Mouse (Mus musculus) effector memory CD4-positive, alpha-beta T cell, adult 7 months (primary cell): ENCODE measurements around the gene Rab3c. TPM values are rescaled to one million over a fixed set of nuclear protein-coding genes. Genes with fewer than 3 reads are reported as not detected.

ENCODE experiments used
- polyA plus RNA-seq: library from polyadenylated mRNA; unstranded; fragments of 100-300 nt; shearing (Covaris generic); gene quantifications from one replicate; pipeline ENCODE4 v1.2.1, GENCODE M21; 2017

Gene Rab3c
- polyA plus RNA-seq, result 0.78 TPM

DNA sequence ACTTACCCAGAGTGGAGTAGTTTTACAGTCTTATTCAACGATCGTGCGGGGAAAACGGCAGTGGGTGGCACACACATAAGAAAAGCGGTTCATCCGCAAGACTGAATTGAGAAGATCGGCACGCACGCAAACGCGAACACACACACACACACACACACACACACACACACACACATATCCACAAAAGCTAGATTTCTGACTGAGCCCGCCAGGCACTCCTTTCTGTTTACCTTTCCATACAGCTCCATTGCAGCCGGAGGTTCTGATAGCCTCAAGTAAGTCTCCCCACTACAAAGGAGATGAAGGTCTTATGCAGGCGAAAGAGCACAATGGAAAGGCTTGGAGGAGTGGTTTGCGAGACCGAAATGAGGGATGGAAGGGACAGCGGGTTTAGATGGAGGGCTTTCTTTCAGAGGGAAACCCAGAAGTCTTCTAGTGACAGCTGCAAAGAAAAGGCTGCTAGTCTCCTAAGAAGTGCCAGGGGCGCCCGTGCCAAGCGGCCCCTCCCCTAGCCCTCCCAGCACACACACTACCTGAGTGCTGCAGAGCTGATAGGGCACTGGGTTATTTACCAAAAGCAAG is at the start of gene Rab3c:
Gene Rab3c (minus strand): TSS at position 434 of the 582 bp plus-strand sequence.

Other genes starting within 250 kb of the Rab3c start
- not detected for gene Gapt, start 76.2 kb upstream of the Rab3c start, polyA plus RNA-seq
- gene Plk2, start 114.0 kb upstream of the Rab3c start, polyA plus RNA-seq, result 11.8 TPM